Mouse (Mus musculus): ENCODE data around the gene Mtfp1. TPM values are rescaled to one million over a fixed set of nuclear protein-coding genes. Genes with fewer than 3 reads are reported as not detected.

Mtfp1 gene
- polyA plus RNA-seq, 1 experiment, result 8.3 TPM

GRCm38 (mm10) chr11:4083316-4084078 lies 11.7 kb downstream of the Mtfp1 start:
- no peak overlapping the region for H3K9ac ChIP-seq (ENCODE audit: low read depth, poor library complexity, severe bottlenecking)
- no peaks in the 10 kb centered on the region for H3K27me3 ChIP-seq (ENCODE audit: control insufficient read depth, insufficient read depth, low read length, poor library complexity, severe bottlenecking)
- H3K36me3 ChIP-seq (ENCODE audit: control insufficient read depth, insufficient read depth, low read length, poor library complexity, severe bottlenecking), result no peaks in the 10 kb centered on the region
- no peaks in the 10 kb centered on the region for H3K9me3 ChIP-seq (replicated peaks; ENCODE audit: control insufficient read depth, insufficient read depth, low read length, poor library complexity, severe bottlenecking)
- no peak overlapping the region for H3K4me3 ChIP-seq (ENCODE audit: low read depth, low read length)
- no peaks in the 10 kb centered on the region for H3K4me1 ChIP-seq (ENCODE audit: control insufficient read depth, insufficient read depth, low read length)
- H3K27ac ChIP-seq (ENCODE audit: insufficient read depth, low read length), result no peak overlapping the region
- TF ChIP-seq CTCF (IDR thresholded peaks at IDR 0.05; ENCODE audit: low read depth, low read length) (peak; percentile 56), EP300 (IDR thresholded peaks at IDR 0.05; ENCODE audit: insufficient read depth, low read depth, low read length) (no peak), POLR2A (IDR thresholded peaks at IDR 0.05; ENCODE audit: insufficient read depth, low read length) (no peak)

GRCm38 (mm10) chr11:4080219-4080618 lies 15.0 kb downstream of the Mtfp1 start:
- H3K4me1 ChIP-seq (ENCODE audit: control insufficient read depth, insufficient read depth, low read length), result no peaks in the 10 kb centered on the region
- H3K9me3 ChIP-seq (replicated peaks; ENCODE audit: control insufficient read depth, insufficient read depth, low read length, poor library complexity, severe bottlenecking), result no peaks in the 10 kb centered on the region
- H3K9ac ChIP-seq (ENCODE audit: low read depth, poor library complexity, severe bottlenecking), result no peak overlapping the region
- no peaks in the 10 kb centered on the region for H3K27me3 ChIP-seq (ENCODE audit: control insufficient read depth, insufficient read depth, low read length, poor library complexity, severe bottlenecking)
- no peak overlapping the region for H3K27ac ChIP-seq (ENCODE audit: insufficient read depth, low read length)
- TF ChIP-seq EP300 (IDR thresholded peaks at IDR 0.05; ENCODE audit: insufficient read depth, low read depth, low read length) (no peak), POLR2A (IDR thresholded peaks at IDR 0.05; ENCODE audit: insufficient read depth, low read length) (no peak), CTCF (IDR thresholded peaks at IDR 0.05; ENCODE audit: low read depth, low read length) (peak; percentile 76)
- no peaks in the 10 kb centered on the region for H3K36me3 ChIP-seq (ENCODE audit: control insufficient read depth, insufficient read depth, low read length, poor library complexity, severe bottlenecking)
- H3K4me3 ChIP-seq (ENCODE audit: low read depth, low read length), result no peak overlapping the region

GRCm38 (mm10) chr11:4078267-4078933 lies 16.8 kb downstream of the Mtfp1 start:
- Histone ChIP-seq H3K36me3 (ENCODE audit: control insufficient read depth, insufficient read depth, low read length, poor library complexity, severe bottlenecking) (no peaks in the 10 kb centered on the region), H3K27me3 (ENCODE audit: control insufficient read depth, insufficient read depth, low read length, poor library complexity, severe bottlenecking) (no peaks in the 10 kb centered on the region), H3K9me3 (replicated peaks; ENCODE audit: control insufficient read depth, insufficient read depth, low read length, poor library complexity, severe bottlenecking) (no peaks in the 10 kb centered on the region), H3K27ac (ENCODE audit: insufficient read depth, low read length) (no peak overlapping the region), H3K9ac (ENCODE audit: low read depth, poor library complexity, severe bottlenecking) (no peak overlapping the region), H3K4me3 (ENCODE audit: low read depth, low read length) (no peak overlapping the region), H3K4me1 (ENCODE audit: control insufficient read depth, insufficient read depth, low read length) (no peaks in the 10 kb centered on the region)
- TF ChIP-seq POLR2A (IDR thresholded peaks at IDR 0.05; ENCODE audit: insufficient read depth, low read length) (no peak), EP300 (IDR thresholded peaks at IDR 0.05; ENCODE audit: insufficient read depth, low read depth, low read length) (no peak), CTCF (IDR thresholded peaks at IDR 0.05; ENCODE audit: low read depth, low read length) (no peak)

- no peak overlapping the region for H3K9ac ChIP-seq (ENCODE audit: low read depth, poor library complexity, severe bottlenecking)
- no peak overlapping the region for H3K27ac ChIP-seq (ENCODE audit: insufficient read depth, low read length)
- no peaks in the 10 kb centered on the region for H3K36me3 ChIP-seq (ENCODE audit: control insufficient read depth, insufficient read depth, low read length, poor library complexity, severe bottlenecking)
- no peaks in the 10 kb centered on the region for H3K27me3 ChIP-seq (ENCODE audit: control insufficient read depth, insufficient read depth, low read length, poor library complexity, severe bottlenecking)
- H3K4me3 ChIP-seq (ENCODE audit: low read depth, low read length), result no peak overlapping the region
- no peaks in the 10 kb centered on the region for H3K4me1 ChIP-seq (ENCODE audit: control insufficient read depth, insufficient read depth, low read length)
- TF ChIP-seq EP300 (IDR thresholded peaks at IDR 0.05; ENCODE audit: insufficient read depth, low read depth, low read length) (no peak), POLR2A (IDR thresholded peaks at IDR 0.05; ENCODE audit: insufficient read depth, low read length) (no peak), CTCF (IDR thresholded peaks at IDR 0.05; ENCODE audit: low read depth, low read length) (no peak)
- H3K9me3 ChIP-seq (replicated peaks; ENCODE audit: control insufficient read depth, insufficient read depth, low read length, poor library complexity, severe bottlenecking), result no peaks in the 10 kb centered on the region
Measured at GRCm38 (mm10) chr11:4076633-4077032, 18.6 kb downstream of the Mtfp1 start.

GRCm38 (mm10) chr11:4069664-4070063 lies 25.6 kb downstream of the Mtfp1 start:
- TF ChIP-seq CTCF (IDR thresholded peaks at IDR 0.05; ENCODE audit: low read depth, low read length), result no peak
- TF ChIP-seq POLR2A (IDR thresholded peaks at IDR 0.05; ENCODE audit: insufficient read depth, low read length), result no peak
- no peak for TF ChIP-seq EP300 (IDR thresholded peaks at IDR 0.05; ENCODE audit: insufficient read depth, low read depth, low read length)
- H3K27me3 ChIP-seq (ENCODE audit: control insufficient read depth, insufficient read depth, low read length, poor library complexity, severe bottlenecking), result no peaks in the 10 kb centered on the region

GRCm38 (mm10) chr11:4064627-4065122 lies 30.6 kb downstream of the Mtfp1 start, which contains the start of gene Sec14l3:
Gene Sec14l3, plus strand, starts transcription at chr11:4064841.
- TF ChIP-seq POLR2A (IDR thresholded peaks at IDR 0.05; ENCODE audit: insufficient read depth, low read length) (no peak), CTCF (IDR thresholded peaks at IDR 0.05; ENCODE audit: low read depth, low read length) (no peak), EP300 (IDR thresholded peaks at IDR 0.05; ENCODE audit: insufficient read depth, low read depth, low read length) (no peak)
- no peak within 1 kb of the TSS for H3K9ac ChIP-seq (ENCODE audit: low read depth, poor library complexity, severe bottlenecking)
- no peak within 1 kb of the TSS for H3K27ac ChIP-seq (ENCODE audit: insufficient read depth, low read length)
- no peaks in the 10 kb centered on the region for H3K36me3 ChIP-seq (ENCODE audit: control insufficient read depth, insufficient read depth, low read length, poor library complexity, severe bottlenecking)
- H3K27me3 ChIP-seq (ENCODE audit: control insufficient read depth, insufficient read depth, low read length, poor library complexity, severe bottlenecking), result no peaks in the 10 kb centered on the region
- H3K4me3 ChIP-seq (ENCODE audit: low read depth, low read length), result no peak within 1 kb of the TSS
- no peaks in the 10 kb centered on the region for H3K4me1 ChIP-seq (ENCODE audit: control insufficient read depth, insufficient read depth, low read length)
- H3K9me3 ChIP-seq (replicated peaks; ENCODE audit: control insufficient read depth, insufficient read depth, low read length, poor library complexity, severe bottlenecking), result no peaks in the 10 kb centered on the region

More at GRCm38 (mm10) chr11:4069664-4070063, 25.6 kb downstream of the Mtfp1 start:
- Histone ChIP-seq H3K4me3 (ENCODE audit: low read depth, low read length) (no peak overlapping the region), H3K27ac (ENCODE audit: insufficient read depth, low read length) (no peak overlapping the region), H3K36me3 (ENCODE audit: control insufficient read depth, insufficient read depth, low read length, poor library complexity, severe bottlenecking) (no peaks in the 10 kb centered on the region), H3K4me1 (ENCODE audit: control insufficient read depth, insufficient read depth, low read length) (no peaks in the 10 kb centered on the region), H3K9ac (ENCODE audit: low read depth, poor library complexity, severe bottlenecking) (no peak overlapping the region), H3K9me3 (replicated peaks; ENCODE audit: control insufficient read depth, insufficient read depth, low read length, poor library complexity, severe bottlenecking) (no peaks in the 10 kb centered on the region)
